Mouse (Mus musculus) testis, adult 2 months (tissue): ENCODE measurements around the gene Epha2. TPM values are rescaled to one million over a fixed set of nuclear protein-coding genes. Genes with fewer than 3 reads are reported as not detected.
A peak's percentile ranks its signal among the peaks of the same experiment; 100 is the strongest.

ENCODE experiments used
- H3K27ac ChIP-seq: fragments of 200-500 bp; 2 replicates; pipeline ENCODE4 v1.5.1; 2012; ENCODE audit warnings: low read depth, low read length; ENCODE audit not compliant: control insufficient read depth, insufficient read depth
- H3K27me3 ChIP-seq: fragments of 200-500 bp; 2 replicates; pipeline ENCODE4 v1.6.1; 2012; ENCODE audit warnings: mild to moderate bottlenecking, low read length, moderate library complexity; ENCODE audit not compliant: control insufficient read depth, insufficient read depth
- H3K36me3 ChIP-seq: fragments of 200-500 bp; 2 replicates; pipeline ENCODE4 v1.6.1; 2012; ENCODE audit warnings: mild to moderate bottlenecking, low read length; ENCODE audit not compliant: control insufficient read depth, insufficient read depth
- H3K4me1 ChIP-seq: fragments of 200-500 bp; 2 replicates; pipeline ENCODE4 v1.6.1; 2012; ENCODE audit warnings: low read length; ENCODE audit not compliant: control insufficient read depth, insufficient read depth
- H3K4me3 ChIP-seq: fragments of 200-500 bp; 2 replicates; pipeline ENCODE4 v1.5.1; 2012; ENCODE audit warnings: low read depth, mild to moderate bottlenecking, low read length, moderate library complexity, mixed read lengths; ENCODE audit not compliant: control insufficient read depth
- CTCF ChIP-seq: fragments of 200-500 bp; IDR thresholded peaks from 2 replicates; pipeline ENCODE4 v1.5.1; 2012; ENCODE audit warnings: low read depth, mild to moderate bottlenecking, inconsistent platforms, low read length, moderate library complexity; ENCODE audit not compliant: control insufficient read depth, insufficient read depth, insufficient replicate concordance
- POLR2A ChIP-seq: fragments of 200-500 bp; IDR thresholded peaks from 2 replicates; pipeline ENCODE4 v1.6.1; 2012; ENCODE audit warnings: low read depth, mild to moderate bottlenecking, inconsistent platforms, low read length, moderate library complexity; ENCODE audit not compliant: control insufficient read depth
- polyA plus RNA-seq: library from polyadenylated mRNA; depleted of rRNA; stranded (reverse); fragments of >200 nt; gene quantifications from 2 replicates; pipeline ENCODE4 v1.2.3, GENCODE M21; 2012; rRNA removed

The Epha2 gene
- 0.75 and 0.83 TPM in 2 replicates for polyA plus RNA-seq

GRCm38 (mm10) chr4:141301116-141301553, at the start of gene Epha2:
TSS of gene Epha2 (plus strand) at chr4:141301240.
- peak within 1 kb of the TSS; percentile 81 for H3K4me3 ChIP-seq
- no peak within 1 kb of the TSS for H3K27ac ChIP-seq
- no peaks in the 10 kb centered on the region for H3K27me3 ChIP-seq
- TF ChIP-seq POLR2A: peak; percentile 62
- no peak for TF ChIP-seq CTCF
- H3K36me3 ChIP-seq: no peaks in the 10 kb centered on the region
- H3K4me1 ChIP-seq: peaks cover 14% of the 10 kb centered on the region

- Histone ChIP-seq H3K36me3 (no peaks in the 10 kb centered on the region), H3K27me3 (no peaks in the 10 kb centered on the region; the same call in 1 of the 2 replicates), H3K4me3 (no peak overlapping the region), H3K4me1 (peaks cover 14% of the 10 kb centered on the region), H3K27ac (no peak overlapping the region)
- TF ChIP-seq CTCF (no peak), POLR2A (no peak)
Observed at GRCm38 (mm10) chr4:141252641-141253040, 48.4 kb upstream of the Epha2 start.

GRCm38 (mm10) chr4:141254234-141254633, 46.8 kb upstream of the Epha2 start:
- no peaks in the 10 kb centered on the region for H3K27me3 ChIP-seq
- H3K27ac ChIP-seq: no peak overlapping the region
- TF ChIP-seq POLR2A: no peak
- TF ChIP-seq CTCF: no peak
- no peak overlapping the region for H3K4me3 ChIP-seq
- H3K36me3 ChIP-seq: no peaks in the 10 kb centered on the region
- H3K4me1 ChIP-seq: peaks cover 3% of the 10 kb centered on the region

- TF ChIP-seq POLR2A (no peak), CTCF (peak; percentile 79; the same call in 1 of the 2 replicates)
- Histone ChIP-seq H3K27me3 (no peaks in the 10 kb centered on the region), H3K27ac (no peak overlapping the region), H3K4me3 (no peak overlapping the region), H3K4me1 (peaks cover 3% of the 10 kb centered on the region; the same call in 1 of the 2 replicates), H3K36me3 (no peaks in the 10 kb centered on the region)
Observed at GRCm38 (mm10) chr4:141257440-141257839, 43.6 kb upstream of the Epha2 start.

- no peaks in the 10 kb centered on the region for H3K36me3 ChIP-seq
- no peaks in the 10 kb centered on the region for H3K27me3 ChIP-seq
- H3K4me3 ChIP-seq: no peak overlapping the region
- no peaks in the 10 kb centered on the region; the same call in 1 of the 2 replicates for H3K4me1 ChIP-seq
- TF ChIP-seq POLR2A: no peak
- TF ChIP-seq CTCF: no peak
- H3K27ac ChIP-seq: no peak overlapping the region
Observed at GRCm38 (mm10) chr4:141259413-141259812, 41.6 kb upstream of the Epha2 start.

GRCm38 (mm10) chr4:141260007-141260723, 40.9 kb upstream of the Epha2 start:
- no peak overlapping the region for H3K27ac ChIP-seq
- TF ChIP-seq CTCF: no peak
- no peak for TF ChIP-seq POLR2A
- no peaks in the 10 kb centered on the region for H3K27me3 ChIP-seq
- no peaks in the 10 kb centered on the region; the same call in 1 of the 2 replicates for H3K4me1 ChIP-seq
- no peaks in the 10 kb centered on the region for H3K36me3 ChIP-seq
- H3K4me3 ChIP-seq: no peak overlapping the region

GRCm38 (mm10) chr4:141262906-141263637, 38.0 kb upstream of the Epha2 start:
- Histone ChIP-seq H3K27ac (no peak overlapping the region), H3K4me1 (peaks cover 2% of the 10 kb centered on the region), H3K36me3 (no peaks in the 10 kb centered on the region), H3K27me3 (no peaks in the 10 kb centered on the region), H3K4me3 (no peak overlapping the region)
- TF ChIP-seq CTCF (no peak), POLR2A (no peak)
